Mouse (Mus musculus) adrenal gland, adult 2 months (tissue): ENCODE results near the gene C1qb. TPM values are rescaled to one million over a fixed set of nuclear protein-coding genes. Genes with fewer than 3 reads are reported as not detected.

Experiments used
- DNase-seq: peaks from one replicate; pipeline ENCODE4 v3.0.0; 2021
- polyA plus RNA-seq: library from polyadenylated mRNA; depleted of rRNA; stranded (reverse); fragments of >200 nt; gene quantifications from 2 replicates; pipeline ENCODE4 v1.2.3, GENCODE M21; 2012
- total RNA-seq, 2 experiments: library from RNA; stranded (reverse); gene quantifications; 2 replicates each; pipeline ENCODE4 v1.2.3; 2021

The C1qb gene
- total and polyA plus RNA-seq, 3 experiments: 62.5 to 95.5 (median 82.8) TPM

- DNase-seq: no peak
Measured at GRCm38 (mm10) chr4:136893691-136894543, 7.9 kb upstream of the C1qb start.

GRCm38 (mm10) chr4:136892811-136893210 lies 6.8 kb upstream of the C1qb start, which contains the start of gene C1qc:
TSS of gene C1qc (minus strand) at chr4:136893065.
- DNase-seq: peak; percentile 25

GRCm38 (mm10) chr4:136892371-136892770 lies 6.4 kb upstream of the C1qb start:
- no peak for DNase-seq

GRCm38 (mm10) chr4:136891115-136891514 lies 5.1 kb upstream of the C1qb start:
- DNase-seq: no peak

GRCm38 (mm10) chr4:136889981-136890380 lies 4.0 kb upstream of the C1qb start:
- no peak for DNase-seq

GRCm38 (mm10) chr4:136887714-136888113 lies 1.7 kb upstream of the C1qb start:
- no peak for DNase-seq

GRCm38 (mm10) chr4:136878601-136879000 lies 7.4 kb downstream of the C1qb start:
- DNase-seq: no peak

GRCm38 (mm10) chr4:136878171-136878570 lies 7.8 kb downstream of the C1qb start:
- DNase-seq: no peak

GRCm38 (mm10) chr4:136876971-136877370 lies 9.0 kb downstream of the C1qb start:
- DNase-seq: peak; percentile 42

GRCm38 (mm10) chr4:136875012-136875411 lies 11.0 kb downstream of the C1qb start:
- DNase-seq: no peak

GRCm38 (mm10) chr4:136868371-136868770 lies 17.6 kb downstream of the C1qb start:
- DNase-seq: no peak

GRCm38 (mm10) chr4:136867690-136868345 lies 18.2 kb downstream of the C1qb start:
- DNase-seq: no peak

- DNase-seq: no peak
Measured at GRCm38 (mm10) chr4:136865531-136865930, 20.5 kb downstream of the C1qb start.

GRCm38 (mm10) chr4:136864751-136865470 lies 21.1 kb downstream of the C1qb start:
- no peak for DNase-seq

- no peak for DNase-seq
Measured at GRCm38 (mm10) chr4:136863517-136863916, 22.5 kb downstream of the C1qb start.

- DNase-seq: no peak
Measured at GRCm38 (mm10) chr4:136862411-136862810, 23.6 kb downstream of the C1qb start.

GRCm38 (mm10) chr4:136861806-136862205 lies 24.2 kb downstream of the C1qb start:
- DNase-seq: no peak

GRCm38 (mm10) chr4:136860022-136860421 lies 26.0 kb downstream of the C1qb start:
- no peak for DNase-seq

- DNase-seq: no peak
Measured at GRCm38 (mm10) chr4:136855081-136855480, 30.9 kb downstream of the C1qb start.

- DNase-seq: no peak
Measured at GRCm38 (mm10) chr4:136852989-136853388, 33.0 kb downstream of the C1qb start.

- DNase-seq: no peak
Measured at GRCm38 (mm10) chr4:136852119-136852518, 33.9 kb downstream of the C1qb start.

GRCm38 (mm10) chr4:136848565-136848964 lies 37.4 kb downstream of the C1qb start:
- no peak for DNase-seq

- no peak for DNase-seq
Measured at GRCm38 (mm10) chr4:136847166-136847565, 38.8 kb downstream of the C1qb start.
